Mouse (Mus musculus): ENCODE measurements around the gene Casc1. TPM values are rescaled to one million over a fixed set of nuclear protein-coding genes. Genes with fewer than 3 reads are reported as not detected.
A peak's percentile ranks its signal among the peaks of the same experiment; 100 is the strongest.

The Casc1 gene
- polyA plus RNA-seq, 2 experiments, result 0.09 to 0.19 TPM

DNA sequence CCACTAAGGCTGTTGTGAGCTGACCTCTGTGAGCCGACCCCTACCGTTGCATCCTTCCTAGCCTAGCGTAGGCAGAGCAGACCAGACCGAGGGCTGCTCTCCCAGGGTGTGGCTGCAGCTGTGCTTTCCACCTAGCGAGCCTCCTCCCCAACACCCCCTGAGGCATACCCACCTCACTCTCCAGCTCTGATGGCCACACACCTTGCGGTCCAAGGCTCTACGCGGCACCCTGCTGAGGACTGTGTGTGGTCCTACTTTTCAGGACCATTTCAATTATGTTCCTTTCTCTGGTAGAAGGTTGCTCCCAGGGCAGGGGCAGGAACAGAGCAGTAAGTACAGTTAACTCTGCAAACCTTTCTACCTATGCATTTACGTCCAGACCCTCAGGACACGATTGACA, 34.3 kb downstream of the Casc1 start:
- H3K4me3 ChIP-seq (ENCODE audit: insufficient read depth in 1 of 2, low read depth in 2 of 2, low read length in 2 of 2), result no peak overlapping the region
- H3K27me3 ChIP-seq (ENCODE audit: control insufficient read depth, insufficient read depth, low read length), result no peaks in the 10 kb centered on the region
- H3K36me3 ChIP-seq (replicated peaks; ENCODE audit: control insufficient read depth, insufficient read depth, low read depth), result no peaks in the 10 kb centered on the region
- DNase-seq (ENCODE audit: low read depth in 3 of 3, low spot score in 3 of 3) (no peak), ATAC-seq (ENCODE audit: insufficient read depth) (no peak)
- no peak overlapping the region for H3K27ac ChIP-seq
- no peak overlapping the region for H3K9ac ChIP-seq (replicated peaks)
- WGBS (ENCODE audit: insufficient replicate concordance), result 71% methylated on average over 10 of the region's 10 CpGs
- H3K4me1 ChIP-seq (replicated peaks; ENCODE audit: control insufficient read depth in 2 of 2, insufficient read depth in 2 of 2, low read length in 1 of 2), result peaks cover 0 to 2% of the 10 kb centered on the region in 2 experiments; a peak in 1 of 4 replicates
- no peaks in the 10 kb centered on the region for H3K9me3 ChIP-seq (ENCODE audit: control insufficient read depth, low read length)
- TF ChIP-seq EP300 (IDR thresholded peaks at IDR 0.05; ENCODE audit: low read depth) (no peak), CTCF (IDR thresholded peaks at IDR 0.05; ENCODE audit: low read depth) (no peak)
- H3K4me2 ChIP-seq (ENCODE audit: low read depth), result no peak overlapping the region

DNA sequence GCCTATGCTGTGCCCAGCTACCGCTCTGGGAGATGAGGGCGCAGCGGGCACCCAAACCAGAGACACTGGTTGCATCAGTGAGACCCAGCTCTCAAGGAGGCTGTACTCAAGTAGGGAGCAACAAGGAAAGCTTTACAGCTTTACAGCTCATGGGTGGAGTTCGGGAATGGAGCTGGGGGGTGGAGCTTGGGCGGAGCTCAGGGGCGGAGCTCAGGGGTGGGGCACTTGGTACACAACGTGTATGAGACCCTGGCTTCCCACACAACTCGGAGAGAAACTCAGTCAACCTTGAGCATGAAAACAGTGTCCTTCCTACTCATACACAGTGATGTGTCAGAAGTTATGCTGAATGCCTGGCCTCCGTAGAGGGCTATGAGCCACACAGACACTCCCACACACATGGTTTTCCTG, 35.2 kb downstream of the Casc1 start:
- TF ChIP-seq CTCF (IDR thresholded peaks at IDR 0.05; ENCODE audit: low read depth) (no peak), EP300 (IDR thresholded peaks at IDR 0.05; ENCODE audit: low read depth) (no peak)
- no peaks in the 10 kb centered on the region for H3K9me3 ChIP-seq (ENCODE audit: control insufficient read depth, low read length)
- no peak overlapping the region for H3K9ac ChIP-seq (replicated peaks)
- ATAC-seq (ENCODE audit: insufficient read depth), result no peak
- no peak overlapping the region for H3K4me2 ChIP-seq (ENCODE audit: low read depth)
- H3K27ac ChIP-seq, result no peak overlapping the region
- no peak overlapping the region for H3K4me3 ChIP-seq (ENCODE audit: insufficient read depth in 1 of 2, low read depth in 2 of 2, low read length in 2 of 2)
- 48% methylated on average over 9 of the region's 9 CpGs for WGBS (ENCODE audit: insufficient replicate concordance)
- H3K27me3 ChIP-seq (ENCODE audit: control insufficient read depth, insufficient read depth, low read length), result no peaks in the 10 kb centered on the region
- DNase-seq (ENCODE audit: low read depth in 3 of 3, low spot score in 3 of 3), result no peak
- H3K4me1 ChIP-seq (replicated peaks; ENCODE audit: control insufficient read depth in 2 of 2, insufficient read depth in 2 of 2, low read length in 1 of 2), result peaks cover 0 to 2% of the 10 kb centered on the region in 2 experiments; a peak in 1 of 4 replicates
- H3K36me3 ChIP-seq (replicated peaks; ENCODE audit: control insufficient read depth, insufficient read depth, low read depth), result no peaks in the 10 kb centered on the region

DNA sequence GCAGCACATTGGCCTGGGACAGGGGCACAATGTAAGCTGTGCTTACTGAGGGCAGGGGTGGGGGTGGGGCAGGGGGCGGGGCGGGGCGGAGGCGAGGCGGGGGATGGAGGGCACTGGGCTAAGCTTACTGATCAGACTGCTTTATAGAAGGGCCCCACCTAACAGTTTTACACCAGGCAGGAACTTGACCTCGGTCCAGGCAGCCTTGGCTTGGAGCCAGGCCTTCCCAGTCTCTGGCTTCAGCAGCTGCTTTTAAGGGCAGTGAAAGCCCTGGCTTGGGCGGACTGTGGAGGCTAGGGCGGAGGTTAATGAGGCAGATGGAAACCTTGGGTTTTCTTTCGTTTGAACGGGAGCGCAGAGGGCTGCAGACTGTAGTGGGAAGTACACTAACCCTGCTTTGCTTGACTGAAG, 37.0 kb downstream of the Casc1 start:
- Histone ChIP-seq H3K4me1 (replicated peaks; ENCODE audit: control insufficient read depth in 2 of 2, insufficient read depth in 2 of 2, low read length in 1 of 2) (peaks cover 0 to 2% of the 10 kb centered on the region in 2 experiments; a peak in 1 of 4 replicates), H3K36me3 (replicated peaks; ENCODE audit: control insufficient read depth, insufficient read depth, low read depth) (no peaks in the 10 kb centered on the region), H3K9ac (replicated peaks) (no peak overlapping the region), H3K9me3 (ENCODE audit: control insufficient read depth, low read length) (no peaks in the 10 kb centered on the region), H3K27me3 (ENCODE audit: control insufficient read depth, insufficient read depth, low read length) (no peaks in the 10 kb centered on the region), H3K27ac (no peak overlapping the region), H3K4me3 (ENCODE audit: insufficient read depth in 1 of 2, low read depth in 2 of 2, low read length in 2 of 2) (no peak overlapping the region), H3K4me2 (ENCODE audit: low read depth) (no peak overlapping the region)
- DNase-seq (ENCODE audit: low read depth in 3 of 3, low spot score in 3 of 3) (no peak), ATAC-seq (ENCODE audit: insufficient read depth) (peak; percentile 51; the same call in 1 of the 2 replicates)
- 48% methylated on average over 11 of the region's 11 CpGs for WGBS (ENCODE audit: insufficient replicate concordance)
- TF ChIP-seq EP300 (IDR thresholded peaks at IDR 0.05; ENCODE audit: low read depth) (no peak), CTCF (IDR thresholded peaks at IDR 0.05; ENCODE audit: low read depth) (no peak)

DNA sequence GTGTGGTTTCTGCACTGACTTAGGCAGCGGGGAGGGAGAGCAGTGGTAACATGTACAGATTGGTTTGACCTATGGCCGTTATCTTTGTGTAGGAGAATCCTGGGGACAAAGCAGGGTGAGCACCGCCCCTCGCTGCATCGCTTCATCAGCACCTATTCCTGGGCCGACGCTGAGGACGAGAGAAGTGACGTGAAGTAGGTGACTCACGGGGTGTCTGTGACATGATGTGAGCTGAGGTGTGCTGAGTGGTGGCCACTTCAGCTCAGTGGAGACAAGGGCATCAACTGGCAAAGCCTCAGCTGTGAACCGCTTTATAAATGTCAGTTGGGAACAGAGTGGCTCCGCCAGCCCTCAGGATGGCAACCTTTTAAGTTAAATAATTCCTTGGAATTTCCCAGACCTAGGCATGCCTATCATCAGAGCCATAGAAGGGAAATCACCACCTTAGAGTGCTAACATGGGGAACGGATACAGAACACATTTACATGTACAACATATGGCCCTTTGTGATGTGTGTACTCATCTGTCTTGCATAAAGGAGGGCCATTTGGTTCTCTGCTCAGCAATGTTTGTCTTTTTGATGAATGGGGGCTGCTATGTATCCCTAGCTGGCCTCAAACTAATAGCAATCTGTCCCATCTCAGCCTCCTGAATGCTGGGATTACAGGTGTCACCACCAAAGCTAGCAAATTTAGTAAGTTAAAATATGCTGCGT, 38.8 kb downstream of the Casc1 start:
- H3K27ac ChIP-seq, result no peak overlapping the region
- WGBS (ENCODE audit: insufficient replicate concordance), result 77% methylated on average over 14 of the region's 14 CpGs
- no peak overlapping the region for H3K9ac ChIP-seq (replicated peaks)

DNA sequence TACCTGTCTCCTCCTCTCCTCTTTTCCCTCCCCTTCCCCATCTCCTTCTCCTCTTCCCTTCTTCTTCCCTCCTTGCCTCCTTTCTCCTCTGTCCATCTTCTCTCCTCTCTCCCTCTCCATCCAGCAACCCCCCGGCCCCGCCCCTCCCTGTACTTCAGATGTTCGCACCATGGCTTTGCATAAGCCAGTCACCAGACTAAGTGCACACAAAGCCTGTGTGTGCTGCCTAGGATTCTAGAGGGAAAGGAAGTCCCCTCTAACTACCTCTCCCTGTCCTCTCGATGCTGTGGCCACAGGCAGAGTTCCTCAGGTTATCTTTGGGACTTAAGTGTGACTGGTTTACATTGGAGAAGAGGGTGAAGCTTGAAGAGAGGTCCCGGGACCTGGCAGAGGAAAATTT, 50.2 kb downstream of the Casc1 start:
- no peak overlapping the region for H3K4me3 ChIP-seq (ENCODE audit: insufficient read depth in 1 of 2, low read depth in 2 of 2, low read length in 2 of 2)
- WGBS (ENCODE audit: insufficient replicate concordance), result 63% methylated on average over 5 of the region's 5 CpGs
- no peak for ATAC-seq (ENCODE audit: insufficient read depth)
- H3K4me1 ChIP-seq (replicated peaks; ENCODE audit: control insufficient read depth in 2 of 2, insufficient read depth in 2 of 2, low read length in 1 of 2), result no peaks in the 10 kb centered on the region
- no peaks in the 10 kb centered on the region for H3K27me3 ChIP-seq (ENCODE audit: control insufficient read depth, insufficient read depth, low read length)
- H3K36me3 ChIP-seq (replicated peaks; ENCODE audit: control insufficient read depth, insufficient read depth, low read depth), result no peaks in the 10 kb centered on the region
- H3K4me2 ChIP-seq (ENCODE audit: low read depth), result no peak overlapping the region
- TF ChIP-seq CTCF (IDR thresholded peaks at IDR 0.05; ENCODE audit: low read depth) (no peak), EP300 (IDR thresholded peaks at IDR 0.05; ENCODE audit: low read depth) (no peak)
- H3K27ac ChIP-seq, result no peak overlapping the region
- no peak for DNase-seq (ENCODE audit: low read depth in 3 of 3, low spot score in 3 of 3)
- H3K9me3 ChIP-seq (ENCODE audit: control insufficient read depth, low read length), result no peaks in the 10 kb centered on the region
- no peak overlapping the region for H3K9ac ChIP-seq (replicated peaks)

More for the DNA sequence above, 38.8 kb downstream of the Casc1 start:
- Histone ChIP-seq H3K36me3 (replicated peaks; ENCODE audit: control insufficient read depth, insufficient read depth, low read depth) (no peaks in the 10 kb centered on the region), H3K27me3 (ENCODE audit: control insufficient read depth, insufficient read depth, low read length) (no peaks in the 10 kb centered on the region), H3K9me3 (ENCODE audit: control insufficient read depth, low read length) (no peaks in the 10 kb centered on the region), H3K4me3 (ENCODE audit: insufficient read depth in 1 of 2, low read depth in 2 of 2, low read length in 2 of 2) (no peak overlapping the region), H3K4me1 (replicated peaks; ENCODE audit: control insufficient read depth in 2 of 2, insufficient read depth in 2 of 2, low read length in 1 of 2) (peaks cover 0 to 2% of the 10 kb centered on the region in 2 experiments; a peak in 1 of 4 replicates), H3K4me2 (ENCODE audit: low read depth) (no peak overlapping the region)
- no peak for DNase-seq (ENCODE audit: low read depth in 3 of 3, low spot score in 3 of 3)
- no peak for ATAC-seq (ENCODE audit: insufficient read depth)
- TF ChIP-seq CTCF (IDR thresholded peaks at IDR 0.05; ENCODE audit: low read depth) (no peak), EP300 (IDR thresholded peaks at IDR 0.05; ENCODE audit: low read depth) (no peak)

All from liver, embryonic 14.5 days (tissue).